Mouse (Mus musculus) granulocyte monocyte progenitor cell, adult 5-6 weeks (primary cell): Measurements from ENCODE around the gene Sigirr. TPM values are rescaled to one million over a fixed set of nuclear protein-coding genes. Genes with fewer than 3 reads are reported as not detected.
A peak's percentile ranks its signal among the peaks of the same experiment; 100 is the strongest.

Source experiments
- ATAC-seq: replicated peaks from 2 replicates; pipeline ENCODE4 v1.8.0; 2016; ENCODE audit warnings: mild to moderate bottlenecking, moderate TSS enrichment, inconsistent platforms; ENCODE audit not compliant: poor library complexity, severe bottlenecking
- total RNA-seq, 2 experiments: library from RNA; stranded (forward) in 1 of 2; stranded (reverse) in 1 of 2; fragments of 200-712, 200-1000 nt in 1 of 2; fragments of >200 nt in 1 of 2; fragmentation: Nextera tagmentation in 1 of 2; gene quantifications; 2 replicates each; pipeline ENCODE4 v1.2.3; 2014 to 2017

The Sigirr gene
- total RNA-seq, 2 experiments from 2014 or later, result 16.6 to 16.9 TPM

GRCm38 (mm10) chr7:141063353-141063752 lies 37.0 kb downstream of the Sigirr start:
- no peak for ATAC-seq

DNA sequence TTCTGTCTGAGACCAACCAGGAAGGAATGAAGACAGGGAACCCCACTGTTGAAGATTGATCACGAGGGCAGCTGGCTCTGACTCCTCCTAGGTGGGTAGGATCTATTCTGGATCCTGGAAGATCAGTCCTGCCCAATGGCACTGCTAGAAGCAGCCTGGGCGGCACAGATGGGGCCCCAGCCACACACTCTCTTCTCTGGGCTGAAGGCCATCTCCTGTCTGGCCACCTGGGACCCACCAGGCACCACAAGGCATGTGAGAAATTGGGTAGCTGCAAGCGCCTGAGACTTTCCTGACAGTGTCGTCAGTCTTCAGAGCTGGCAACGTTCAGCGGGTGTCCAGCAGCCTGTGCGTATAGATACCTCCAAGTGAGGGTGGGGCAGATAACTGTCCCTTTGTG lies 37.8 kb downstream of the Sigirr start:
- no peak for ATAC-seq

DNA sequence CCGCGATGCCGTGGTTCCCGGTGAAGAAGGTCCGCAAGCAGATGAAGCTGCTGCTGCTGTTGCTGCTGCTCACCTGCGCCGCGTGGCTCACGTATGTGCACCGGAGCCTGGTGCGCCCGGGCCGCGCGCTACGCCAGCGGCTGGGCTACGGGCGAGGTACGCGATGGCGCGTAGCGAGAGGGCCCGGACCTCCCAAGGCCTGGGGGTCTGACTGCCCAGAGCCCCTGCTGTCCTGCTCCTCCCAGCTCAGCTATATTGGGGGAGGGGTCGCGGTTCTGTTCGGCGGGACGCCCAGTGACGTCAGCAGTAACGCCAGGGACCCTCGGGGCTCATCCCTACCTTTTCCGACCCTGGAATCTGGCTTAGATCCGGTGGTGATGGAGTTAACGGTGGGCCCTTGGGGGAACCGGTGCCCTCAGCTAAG lies 39.1 kb downstream of the Sigirr start:
- ATAC-seq, result no peak

DNA sequence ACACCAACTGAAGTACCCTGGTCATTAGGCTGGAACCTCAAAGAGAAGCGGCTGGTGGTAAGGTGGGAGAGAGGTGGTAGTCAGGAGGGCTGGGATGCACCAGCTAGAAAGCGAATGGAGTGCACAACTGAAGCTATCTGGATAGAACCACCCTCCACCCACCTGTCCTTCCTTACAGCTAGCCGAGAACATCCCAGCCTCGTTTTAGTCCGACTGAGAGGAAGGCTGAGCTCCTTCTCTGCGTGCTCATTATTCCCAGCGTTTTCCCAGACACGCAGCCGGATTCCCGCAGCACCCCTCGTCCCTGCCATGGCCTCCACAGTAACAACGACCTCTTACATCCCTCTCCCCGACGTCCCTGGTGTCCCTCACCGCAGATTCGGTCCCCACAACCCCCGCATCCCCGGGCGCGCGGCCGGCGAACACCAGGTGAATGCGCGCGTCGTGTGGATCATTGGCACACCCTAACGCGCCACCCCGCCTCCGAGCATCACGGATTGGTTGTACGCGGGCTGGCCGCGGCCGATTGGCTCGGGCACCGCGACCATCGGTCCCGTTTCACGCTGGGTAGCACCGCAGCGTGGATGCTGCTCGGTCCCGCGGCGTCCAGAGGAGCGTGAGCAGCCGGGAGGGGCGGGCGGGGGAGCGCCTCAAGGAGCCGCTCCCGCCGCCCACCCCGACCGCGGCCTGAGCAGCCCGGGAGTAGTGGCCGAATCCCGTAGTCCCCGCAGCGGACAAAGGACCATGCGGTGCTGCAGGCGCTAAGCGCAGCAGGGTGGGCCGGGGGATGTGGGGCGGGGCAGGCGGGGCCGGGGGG lies 39.7 kb downstream of the Sigirr start, which contains the start of gene B4galnt4:
Gene B4galnt4 (plus strand): TSS at position 679 of the 817 bp plus-strand sequence.
- peak; percentile 28 for ATAC-seq

GRCm38 (mm10) chr7:141059929-141060328 lies 40.4 kb downstream of the Sigirr start:
- ATAC-seq, result no peak

DNA sequence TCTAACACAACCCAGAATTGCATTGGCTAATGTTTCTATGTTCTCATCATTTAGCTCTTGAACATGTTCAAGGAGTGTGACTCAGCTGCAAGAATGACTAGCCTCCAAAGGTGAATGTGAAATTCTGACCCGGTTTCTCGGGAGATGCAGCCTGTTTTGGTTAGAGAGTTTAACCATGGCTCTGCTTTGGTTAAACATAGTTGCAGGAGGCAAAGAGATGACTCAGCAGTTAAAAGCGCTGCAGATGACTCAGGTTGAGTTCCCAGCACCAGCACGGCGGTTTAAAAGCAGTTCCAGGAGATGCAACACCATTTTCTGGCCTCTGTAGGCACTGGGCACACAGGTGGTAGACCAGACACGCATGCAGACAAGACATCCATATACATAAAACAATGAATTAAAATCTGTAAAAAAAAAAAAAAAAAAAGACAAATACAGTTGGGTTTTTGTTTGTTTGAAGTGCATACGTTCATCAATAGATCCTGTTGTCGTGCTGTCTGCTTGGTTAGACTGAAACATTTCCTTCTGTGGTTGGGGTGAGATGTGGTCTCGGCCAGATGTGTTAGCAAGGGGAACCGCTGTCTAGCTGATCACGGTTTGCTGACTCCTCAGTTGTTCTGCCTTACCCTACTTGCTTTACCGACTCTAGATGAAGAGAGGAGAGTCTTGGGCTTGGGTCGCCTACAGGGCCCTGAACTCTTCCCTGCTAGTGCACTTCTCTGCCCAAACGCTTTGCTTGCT lies 41.6 kb downstream of the Sigirr start:
- ATAC-seq, result no peak

- ATAC-seq, result no peak
These were observed 42.8 kb downstream of the Sigirr start for GRCm38 (mm10) chr7:141057541-141057940.

- ATAC-seq, result peak; percentile 86
These were observed 43.4 kb downstream of the Sigirr start for GRCm38 (mm10) chr7:141056976-141057375.

DNA sequence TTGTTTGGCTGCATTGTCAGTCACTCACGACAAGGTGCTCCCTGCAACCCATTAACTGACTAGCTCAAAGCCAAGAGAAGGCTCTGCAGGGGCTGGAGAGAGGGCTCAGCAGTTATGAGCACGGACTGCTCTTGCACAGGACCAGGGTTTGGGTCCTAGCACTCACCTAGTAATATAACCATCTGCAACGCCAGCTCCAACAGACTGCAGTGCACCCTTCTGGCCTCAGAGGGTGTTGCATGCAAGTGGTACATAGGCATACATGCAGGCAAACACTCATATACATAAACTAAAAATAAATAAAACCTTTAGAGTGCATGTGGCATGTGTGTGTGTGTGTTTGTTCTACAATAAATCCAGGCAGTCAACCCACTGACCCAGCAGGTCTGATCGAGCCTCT lies 44.6 kb downstream of the Sigirr start:
- no peak for ATAC-seq

GRCm38 (mm10) chr7:141052421-141052820 lies 48.0 kb downstream of the Sigirr start:
- no peak for ATAC-seq

- ATAC-seq, result no peak
These were observed 48.4 kb downstream of the Sigirr start for GRCm38 (mm10) chr7:141052016-141052415.

GRCm38 (mm10) chr7:141051060-141051685 lies 49.2 kb downstream of the Sigirr start:
- no peak for ATAC-seq

- no peak for ATAC-seq
These were observed 51.0 kb downstream of the Sigirr start for GRCm38 (mm10) chr7:141049326-141049725.

- peak; percentile 96 for ATAC-seq
These were observed 51.9 kb downstream of the Sigirr start for GRCm38 (mm10) chr7:141048226-141049218.

DNA sequence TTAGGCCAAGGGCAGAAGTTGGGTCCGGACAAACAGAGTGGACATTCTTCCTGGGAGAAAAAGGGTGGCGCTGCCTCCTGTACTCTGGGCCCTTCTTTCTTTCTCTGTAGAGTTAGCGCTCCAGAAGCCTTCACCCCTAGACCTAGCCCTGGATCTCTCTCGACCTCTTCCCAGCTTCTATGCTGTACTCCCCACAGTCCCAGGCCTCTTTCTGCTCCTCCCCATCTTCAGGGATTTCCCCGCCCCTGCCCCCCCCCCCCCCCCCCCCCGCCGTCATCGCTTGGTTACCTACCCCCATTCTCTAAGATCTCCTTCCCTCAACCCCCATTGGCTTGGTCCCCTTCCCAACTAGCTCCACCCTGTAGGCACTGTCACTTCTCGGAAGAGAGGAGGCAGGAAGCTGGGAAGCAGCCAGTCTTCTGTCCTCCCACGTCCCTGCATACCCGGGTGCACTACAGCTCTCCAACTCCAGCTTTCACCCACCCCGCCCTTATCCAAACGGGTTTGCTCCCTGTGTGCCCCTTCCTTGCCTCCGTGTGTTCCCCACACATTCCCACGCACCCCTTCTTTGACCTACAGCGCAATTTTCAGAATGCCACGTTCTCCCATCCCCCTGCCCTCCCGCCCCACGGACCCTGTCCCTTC lies 52.7 kb downstream of the Sigirr start:
- no peak for ATAC-seq

- ATAC-seq, result 0 out of 2 replicates have a peak, but pooled peaks have one; percentile 8
These were observed 53.3 kb downstream of the Sigirr start for GRCm38 (mm10) chr7:141046931-141047580.

DNA sequence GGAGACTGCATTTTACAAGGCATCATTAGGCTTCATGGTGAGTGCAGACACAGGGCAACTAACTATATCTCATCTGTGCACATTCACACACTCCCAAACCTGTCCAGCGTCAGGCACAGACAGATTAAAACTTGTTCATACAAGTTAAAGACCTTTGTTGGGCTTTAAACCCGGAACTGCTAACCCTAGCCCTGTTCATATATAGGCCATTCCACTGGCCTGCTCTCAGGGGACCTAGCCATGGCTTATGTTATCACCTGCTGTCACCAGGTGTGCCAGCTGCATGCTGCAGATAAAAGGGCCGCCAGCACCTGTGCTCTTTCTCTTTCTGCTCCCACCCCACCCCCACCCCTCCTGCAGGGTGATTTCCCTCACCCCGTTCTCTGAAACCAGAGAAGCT lies 57.8 kb downstream of the Sigirr start:
- no peak for ATAC-seq

DNA sequence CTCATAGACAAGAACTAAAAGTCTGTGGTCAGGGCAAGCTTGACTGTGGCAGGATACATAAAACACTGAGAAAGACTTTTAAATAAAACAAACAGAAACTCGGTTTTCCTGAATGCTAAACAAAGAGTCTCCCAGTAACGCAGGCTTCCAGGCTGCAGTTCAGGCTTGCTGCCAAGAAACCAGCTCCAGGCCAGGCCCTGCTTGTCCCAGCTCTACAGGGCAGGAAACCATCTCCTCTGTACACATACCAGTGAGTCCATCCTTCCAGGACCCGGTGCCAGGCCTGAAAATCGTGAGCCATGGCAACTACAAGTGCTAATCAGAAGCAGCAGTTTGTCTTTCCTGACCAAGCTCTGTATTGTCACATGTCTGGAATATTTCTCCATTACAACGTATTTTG lies 58.7 kb downstream of the Sigirr start:
- no peak for ATAC-seq
